Mouse (Mus musculus) lung, adult 2 months (tissue): Measurements from ENCODE around the gene Arhgdib.

Experiments used
- CTCF ChIP-seq: fragments of 200-500 bp; IDR thresholded peaks from 2 replicates; pipeline ENCODE4 v1.5.1; 2011; ENCODE audit warnings: mild to moderate bottlenecking, low read length, control low read depth; ENCODE audit not compliant: insufficient read depth
- POLR2A ChIP-seq: fragments of 200-500 bp; IDR thresholded peaks from 2 replicates; pipeline ENCODE4 v1.6.1; 2011; ENCODE audit warnings: low read depth, mild to moderate bottlenecking, control low read depth, low read length, borderline replicate concordance; ENCODE audit errors: extremely low read depth

DNA sequence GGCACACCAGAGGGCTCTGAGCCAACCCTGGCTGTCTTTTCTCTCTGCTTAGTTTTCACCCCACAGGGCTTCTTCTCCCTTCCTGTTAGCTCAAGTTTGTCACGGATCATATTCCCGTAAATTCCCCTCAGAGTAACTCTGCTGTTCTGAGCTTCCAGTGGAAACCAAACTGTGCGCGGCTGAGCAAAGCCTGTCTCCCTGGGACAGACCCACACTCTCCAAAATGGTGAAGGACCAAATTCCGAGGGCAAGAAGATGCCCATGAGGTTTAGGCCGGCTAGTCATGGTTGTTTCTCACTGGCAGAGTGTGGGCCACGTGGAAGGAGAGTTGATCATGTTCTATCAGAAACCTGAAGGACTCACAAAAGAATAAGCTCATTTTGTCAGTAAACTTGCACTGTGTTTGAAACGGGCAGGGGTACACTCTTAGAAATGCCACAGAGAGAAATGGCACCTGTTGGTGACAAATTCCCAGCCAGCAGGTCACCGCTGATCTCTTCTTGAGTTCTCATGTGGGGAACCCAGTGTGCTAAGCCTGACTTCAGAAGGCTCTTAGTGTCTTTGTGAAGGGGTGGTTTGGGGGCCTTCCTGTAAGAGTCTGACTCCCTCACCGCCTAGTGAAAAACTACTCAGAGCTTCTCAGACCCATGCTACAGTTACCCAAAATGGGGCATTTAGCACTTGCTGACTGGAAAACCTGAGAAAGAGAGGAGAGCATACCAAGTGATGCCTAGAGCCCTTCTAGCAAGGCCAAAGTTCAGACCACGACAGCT lies 1.3 kb downstream of the Arhgdib start:
- no peak for TF ChIP-seq POLR2A
- no peak for TF ChIP-seq CTCF
